Mouse (Mus musculus) ES-CJ7 (cell line): ENCODE data around the gene Rbm6.

Experiments used
- DNase-seq: peaks from one replicate; pipeline ENCODE4 v3.0.0; 2011; ENCODE audit warnings: low read depth, low spot score

The Rbm6 gene

DNA sequence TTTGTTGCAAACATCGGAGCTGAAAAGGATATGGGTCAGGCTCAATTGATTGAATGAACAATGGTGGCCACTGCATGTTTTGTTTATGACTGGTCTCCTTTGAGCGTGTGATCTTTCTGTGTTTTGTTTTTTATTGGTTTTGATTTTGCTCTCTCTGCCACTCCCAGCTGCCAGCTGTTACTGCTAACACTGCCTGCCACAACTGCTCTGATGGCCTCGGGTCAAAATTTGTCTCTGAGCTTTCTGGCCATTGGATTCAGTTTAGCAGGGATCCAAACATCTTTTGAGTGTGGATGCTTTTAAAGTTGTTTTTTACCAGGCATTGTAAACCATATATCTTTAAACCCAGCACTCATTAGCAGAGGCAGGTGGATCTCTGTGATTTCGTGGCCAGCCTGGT is 7.4 kb upstream of the Rbm6 start:
- DNase-seq: no peak

- DNase-seq: peak; percentile 92
These were observed 513 bp downstream of the Rbm6 start for GRCm38 (mm10) chr9:107872350-107873098.

- DNase-seq: peak; percentile 63
These were observed 7.0 kb downstream of the Rbm6 start for GRCm38 (mm10) chr9:107866081-107866480.

GRCm38 (mm10) chr9:107864493-107864892 is 8.5 kb downstream of the Rbm6 start:
- DNase-seq: no peak

DNA sequence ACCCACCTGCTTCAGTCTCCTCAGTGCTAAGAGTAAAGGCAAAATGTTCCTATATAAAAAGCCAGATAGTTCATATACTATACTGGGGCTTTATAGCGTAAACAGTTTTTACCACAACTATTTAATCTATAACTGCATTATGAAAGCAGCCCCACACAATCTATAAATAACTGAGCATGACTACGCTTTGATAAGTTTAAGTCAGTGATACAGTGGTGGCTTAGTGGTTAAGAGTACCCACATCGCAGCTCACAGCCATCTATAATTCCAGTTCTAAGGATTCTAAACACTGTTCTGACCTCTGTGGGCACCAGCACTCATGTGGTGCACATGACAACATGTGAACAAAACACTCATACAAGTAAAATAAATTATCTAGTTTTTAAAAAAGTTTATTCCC is 14.7 kb downstream of the Rbm6 start:
- DNase-seq: no peak

DNA sequence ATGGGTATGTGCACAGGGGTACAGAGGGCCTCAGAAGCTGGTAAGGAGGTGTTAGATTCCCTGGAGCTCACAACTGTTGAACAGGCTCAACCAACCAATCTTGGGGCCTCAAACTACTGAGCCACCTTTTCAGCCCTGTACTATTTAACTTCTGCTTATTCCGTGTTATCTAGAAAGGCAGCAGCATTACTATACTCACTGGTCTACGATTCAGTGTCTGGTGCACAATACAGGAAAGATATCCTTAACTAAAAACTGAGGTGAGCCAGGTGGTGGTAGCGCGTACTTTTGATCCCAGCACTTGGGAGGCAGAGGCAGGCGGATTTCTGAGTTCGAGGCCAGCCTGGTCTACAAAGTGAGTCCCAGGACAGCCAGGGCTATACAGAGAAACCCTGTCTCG is 24.1 kb downstream of the Rbm6 start:
- no peak for DNase-seq

- DNase-seq: no peak
These were observed 30.3 kb downstream of the Rbm6 start for GRCm38 (mm10) chr9:107842709-107843108.

- DNase-seq: no peak
These were observed 34.2 kb downstream of the Rbm6 start for GRCm38 (mm10) chr9:107838869-107839268.

DNA sequence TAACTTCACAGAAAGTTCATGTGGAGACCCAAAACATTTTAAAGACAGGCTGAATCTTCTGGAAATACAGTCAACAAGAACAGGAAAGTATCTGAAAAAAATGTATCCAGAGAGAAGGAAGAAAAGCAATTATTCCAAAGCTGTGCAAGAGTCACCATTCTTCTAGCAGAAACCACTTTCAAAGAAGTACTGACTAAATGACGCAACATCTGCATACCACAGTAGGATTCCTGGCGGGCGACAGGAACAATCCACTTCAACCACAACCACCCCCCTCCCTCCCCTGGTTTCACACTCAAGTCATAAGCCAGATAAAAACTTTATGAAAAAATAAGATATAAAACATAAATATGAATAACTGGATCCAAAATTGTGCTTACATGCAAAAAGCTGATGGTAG is 39.2 kb downstream of the Rbm6 start:
- no peak for DNase-seq

- DNase-seq: no peak
These were observed 41.3 kb downstream of the Rbm6 start for GRCm38 (mm10) chr9:107831765-107832164.

DNA sequence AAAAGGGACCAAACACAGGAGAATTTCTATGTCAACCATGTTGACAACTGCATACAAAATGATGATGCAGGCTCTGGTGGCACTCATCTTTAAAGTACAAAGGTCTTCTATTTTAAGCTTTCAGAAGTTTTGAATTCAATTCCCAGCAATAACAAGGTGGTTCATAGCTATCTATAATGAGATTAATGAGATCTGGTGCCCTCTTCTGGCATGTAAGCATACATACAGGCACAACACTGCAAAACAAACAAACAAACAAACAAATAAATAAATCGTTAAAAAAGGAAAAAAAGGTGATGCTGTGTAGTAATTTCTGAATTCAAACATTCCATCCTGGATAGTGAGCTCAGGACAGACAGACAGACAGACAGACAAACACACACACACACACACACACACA is 60.9 kb downstream of the Rbm6 start:
- DNase-seq: no peak

- DNase-seq: no peak
These were observed 62.1 kb downstream of the Rbm6 start for GRCm38 (mm10) chr9:107810985-107811384.

GRCm38 (mm10) chr9:107791714-107792113 is 81.3 kb downstream of the Rbm6 start:
- DNase-seq: no peak

GRCm38 (mm10) chr9:107782536-107783203 is 90.4 kb downstream of the Rbm6 start:
- no peak for DNase-seq

DNA sequence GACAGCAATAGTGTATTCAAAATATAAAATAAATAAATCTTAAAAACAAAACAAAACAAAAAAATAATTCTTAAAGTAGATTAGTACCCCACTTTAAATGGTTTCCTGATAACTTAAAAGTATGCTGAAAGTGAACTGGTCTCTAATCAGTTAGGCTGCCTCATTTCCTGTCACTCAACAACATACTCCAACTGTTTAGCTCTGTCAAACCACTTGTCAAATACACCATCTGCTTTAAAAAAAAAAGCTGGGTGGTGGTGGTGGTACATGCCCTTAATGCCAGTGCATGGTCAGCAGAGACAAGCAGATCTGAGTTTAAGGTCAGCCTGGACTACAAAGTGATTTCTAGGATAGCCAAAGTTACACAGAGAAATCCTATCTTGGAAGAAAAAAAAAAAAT is 96.2 kb downstream of the Rbm6 start:
- no peak for DNase-seq

DNA sequence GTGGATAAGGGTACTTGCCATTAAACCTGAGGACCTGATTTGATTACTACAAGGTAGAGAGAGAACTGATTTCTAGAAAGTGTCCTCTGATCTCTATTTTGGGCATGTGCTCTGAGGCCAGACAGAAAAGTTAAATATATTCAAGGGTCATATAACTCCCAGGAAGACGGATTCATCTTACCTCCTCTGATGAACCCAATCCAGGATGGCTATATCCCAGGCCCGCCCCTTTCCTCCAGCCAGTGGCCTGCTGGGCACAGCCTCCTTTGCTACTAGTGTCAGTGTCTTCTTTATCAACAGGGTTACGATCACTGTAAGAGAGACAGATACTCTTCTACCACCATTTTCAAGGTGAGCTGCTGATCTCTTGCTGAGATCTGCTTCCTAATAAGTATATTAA is 98.6 kb downstream of the Rbm6 start:
- no peak for DNase-seq

DNA sequence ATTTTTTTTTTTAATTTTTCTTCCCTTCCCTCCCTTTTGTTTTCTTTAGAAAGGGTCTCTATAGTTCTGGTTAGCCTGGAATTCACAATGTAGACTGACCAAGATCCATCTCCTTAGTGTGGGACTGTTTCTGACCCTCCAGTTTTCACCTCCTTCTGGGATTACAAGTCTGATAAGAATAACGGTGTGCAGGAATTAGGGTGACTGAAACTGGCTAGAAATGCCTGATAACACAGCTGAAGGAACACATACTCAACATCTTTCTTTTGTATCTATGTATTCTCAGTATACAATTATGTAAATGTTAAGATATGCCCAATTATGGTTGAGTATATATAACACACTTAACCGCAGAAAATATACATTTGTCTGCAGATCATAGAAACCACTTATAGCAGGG is 101.3 kb downstream of the Rbm6 start:
- DNase-seq: no peak

GRCm38 (mm10) chr9:107770374-107771290 is 102.4 kb downstream of the Rbm6 start, which contains the start of gene Rbm5:
TSS of gene Rbm5 (minus strand) at chr9:107770996.
- DNase-seq: peak; percentile 90

GRCm38 (mm10) chr9:107770037-107770373 is 103.0 kb downstream of the Rbm6 start:
- no peak for DNase-seq

DNA sequence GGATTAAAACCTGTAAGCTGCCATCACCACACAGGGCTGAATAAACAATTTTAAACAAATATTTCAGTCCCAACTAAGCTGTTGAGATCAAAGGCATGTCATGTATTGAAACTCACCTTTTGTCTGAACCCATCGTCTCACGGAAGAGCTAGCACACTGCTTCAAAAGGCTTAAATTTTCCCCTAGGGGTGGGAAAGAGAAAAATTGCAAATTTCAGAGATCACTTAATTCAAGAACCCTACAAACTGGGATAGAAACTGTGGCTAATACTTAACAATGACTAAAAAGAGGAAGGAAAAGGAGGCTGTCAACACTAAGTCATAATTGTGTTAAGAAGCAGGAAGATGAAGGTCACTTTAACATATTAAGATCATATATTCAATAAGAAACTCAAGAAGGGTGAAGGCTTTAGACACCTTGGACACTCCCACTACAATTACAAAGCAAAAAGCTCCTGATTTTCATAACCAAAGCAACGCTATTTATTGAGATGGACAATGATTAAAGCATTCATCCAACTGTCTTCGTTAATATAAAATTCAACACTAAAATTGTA is 103.5 kb downstream of the Rbm6 start:
- no peak for DNase-seq

DNA sequence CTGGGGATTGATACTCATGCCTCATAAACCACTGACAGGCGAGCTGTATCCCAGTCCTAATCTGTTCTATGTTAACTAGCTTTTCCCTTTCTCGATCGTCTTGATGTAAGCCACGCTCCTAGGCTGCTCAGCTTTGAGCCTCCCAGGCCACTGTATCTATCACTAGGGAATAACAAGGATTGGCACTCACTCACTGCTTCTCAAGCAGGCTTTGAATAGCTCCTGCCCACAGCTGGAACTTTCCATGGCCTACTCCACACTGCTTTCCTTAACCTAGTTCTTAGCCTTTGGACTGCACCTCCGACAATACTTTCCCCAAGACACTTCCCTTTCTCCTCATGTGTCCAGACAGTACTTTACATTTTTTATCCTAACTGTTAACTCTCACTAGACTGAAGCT is 104.2 kb downstream of the Rbm6 start:
- no peak for DNase-seq

DNA sequence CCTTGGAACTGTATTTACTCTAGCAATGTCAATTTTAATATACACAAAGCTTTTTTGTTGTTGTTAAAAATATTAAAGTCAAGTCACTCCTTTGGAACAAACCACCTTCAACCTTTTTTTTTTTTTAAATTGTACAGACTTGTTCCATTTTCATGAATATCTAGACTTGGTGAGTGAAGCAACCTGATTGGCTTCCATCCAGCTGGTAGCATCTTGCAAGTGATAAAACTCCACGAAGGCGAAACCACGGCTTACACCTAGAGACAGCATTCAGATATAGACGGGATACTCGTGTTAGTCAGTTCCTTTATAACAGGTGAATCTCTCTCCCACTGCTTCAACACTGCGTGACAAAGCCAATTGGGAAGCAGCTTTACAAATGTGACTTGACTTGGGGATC is 113.4 kb downstream of the Rbm6 start:
- no peak for DNase-seq
